In genomic region chr12:112235841-112236240, GRCm38 (mm10) we compare ENCODE assay signal across 9 mouse cellular contexts.
"Had no signal": no experiment of that assay in that cellular context is flagged by ENCODE, and none has a peak within 500 bp of the region (broad histone marks: within the 10 kb centered on the region; RNA-seq: fewer than 3 reads in every experiment).

No protein-coding gene starts in this region.

- DNase-seq: kidney, adult 2 months; kidney, postnatal 25 days; layer of hippocampus, adult 9-11 months; liver, postnatal 0 days; lung, embryonic 14.5 days; lung, postnatal 36 days; right cerebral cortex, adult 18-20 months; right cerebral cortex, postnatal 14 days; right cerebral cortex, postnatal 4 days had no signal
